Mouse (Mus musculus): ENCODE results near the gene Slc38a1. TPM values are rescaled to one million over a fixed set of nuclear protein-coding genes. Genes with fewer than 3 reads are reported as not detected.

Slc38a1 gene
- polyA plus RNA-seq, 2 experiments, result 50.4 to 57.7 TPM

GRCm38 (mm10) chr15:96684132-96684830 is 41.6 kb upstream of the Slc38a1 start:
- 38% methylated on average over 11 of the region's 11 CpGs for WGBS
- ATAC-seq (ENCODE audit: low FRiP score, low read depth) (peak; percentile 18; the same call in 1 of the 2 replicates), DNase-seq (ENCODE audit: low spot score) (peak; percentile 60)
- no peak for TF ChIP-seq POLR2A (IDR thresholded peaks at IDR 0.05; ENCODE audit: borderline replicate concordance, extremely low read depth, insufficient read depth, insufficient read length)
- H3K27me3 ChIP-seq (ENCODE audit: control insufficient read depth, insufficient read depth, low read length), result no peaks in the 10 kb centered on the region
- peaks cover 6% of the 10 kb centered on the region for H3K4me1 ChIP-seq (ENCODE audit: control insufficient read depth, insufficient read depth, low read length)
- peaks cover 22% of the 10 kb centered on the region for H3K36me3 ChIP-seq (ENCODE audit: control insufficient read depth, insufficient read depth, low read length)
- no peak overlapping the region for H3K9ac ChIP-seq (ENCODE audit: low read depth, low read length, severe bottlenecking)
- no peaks in the 10 kb centered on the region for H3K9me3 ChIP-seq (ENCODE audit: control insufficient read depth, low read length)
- H3K4me3 ChIP-seq (replicated peaks; ENCODE audit: low read length), result no peak overlapping the region
- H3K27ac ChIP-seq (replicated peaks; ENCODE audit: low read depth, low read length), result no peak overlapping the region
- H3K4me2 ChIP-seq (replicated peaks; ENCODE audit: low read depth, low read length, severe bottlenecking), result 0 out of 2 replicates have a peak overlapping the region, but pooled peaks have one; percentile 6

- no peak overlapping the region for H3K9ac ChIP-seq (ENCODE audit: low read depth, low read length, severe bottlenecking)
- H3K9me3 ChIP-seq (ENCODE audit: control insufficient read depth, low read length), result no peaks in the 10 kb centered on the region
- H3K4me3 ChIP-seq (replicated peaks; ENCODE audit: low read length), result no peak overlapping the region
- ATAC-seq (ENCODE audit: low FRiP score, low read depth) (no peak), DNase-seq (ENCODE audit: low spot score) (no peak)
- no peaks in the 10 kb centered on the region for H3K27me3 ChIP-seq (ENCODE audit: control insufficient read depth, insufficient read depth, low read length)
- WGBS, result 68% methylated on average over 19 of the region's 19 CpGs
- H3K27ac ChIP-seq (replicated peaks; ENCODE audit: low read depth, low read length), result no peak overlapping the region
- no peak overlapping the region for H3K4me2 ChIP-seq (replicated peaks; ENCODE audit: low read depth, low read length, severe bottlenecking)
- TF ChIP-seq POLR2A (IDR thresholded peaks at IDR 0.05; ENCODE audit: borderline replicate concordance, extremely low read depth, insufficient read depth, insufficient read length), result no peak
- H3K4me1 ChIP-seq (ENCODE audit: control insufficient read depth, insufficient read depth, low read length), result peaks cover 7% of the 10 kb centered on the region
- H3K36me3 ChIP-seq (ENCODE audit: control insufficient read depth, insufficient read depth, low read length), result no peaks in the 10 kb centered on the region
Observed at GRCm38 (mm10) chr15:96678871-96679773, 36.4 kb upstream of the Slc38a1 start.

- TF ChIP-seq POLR2A (IDR thresholded peaks at IDR 0.05; ENCODE audit: borderline replicate concordance, extremely low read depth, insufficient read depth, insufficient read length), result no peak
- ATAC-seq (ENCODE audit: low FRiP score, low read depth), result no peak
- Histone ChIP-seq H3K4me3 (replicated peaks; ENCODE audit: low read length) (no peak overlapping the region), H3K4me2 (replicated peaks; ENCODE audit: low read depth, low read length, severe bottlenecking) (no peak overlapping the region), H3K9me3 (ENCODE audit: control insufficient read depth, low read length) (no peaks in the 10 kb centered on the region), H3K4me1 (ENCODE audit: control insufficient read depth, insufficient read depth, low read length) (peaks cover 7% of the 10 kb centered on the region), H3K36me3 (ENCODE audit: control insufficient read depth, insufficient read depth, low read length) (no peaks in the 10 kb centered on the region), H3K27ac (replicated peaks; ENCODE audit: low read depth, low read length) (no peak overlapping the region), H3K27me3 (ENCODE audit: control insufficient read depth, insufficient read depth, low read length) (no peaks in the 10 kb centered on the region), H3K9ac (ENCODE audit: low read depth, low read length, severe bottlenecking) (no peak overlapping the region)
- WGBS, result 47% methylated on average over 10 of the region's 10 CpGs
- DNase-seq (ENCODE audit: low spot score), result no peak
Observed at GRCm38 (mm10) chr15:96676518-96676917, 33.8 kb upstream of the Slc38a1 start.

- TF ChIP-seq POLR2A (IDR thresholded peaks at IDR 0.05; ENCODE audit: borderline replicate concordance, extremely low read depth, insufficient read depth, insufficient read length), result no peak
- H3K36me3 ChIP-seq (ENCODE audit: control insufficient read depth, insufficient read depth, low read length), result no peaks in the 10 kb centered on the region
- no peak for DNase-seq (ENCODE audit: low spot score)
- peaks cover 7% of the 10 kb centered on the region for H3K4me1 ChIP-seq (ENCODE audit: control insufficient read depth, insufficient read depth, low read length)
- H3K9ac ChIP-seq (ENCODE audit: low read depth, low read length, severe bottlenecking), result peak overlapping the region; percentile 31; the same call in 1 of the 2 replicates
- H3K4me3 ChIP-seq (replicated peaks; ENCODE audit: low read length), result no peak overlapping the region
- no peak for ATAC-seq (ENCODE audit: low FRiP score, low read depth)
- no peak overlapping the region for H3K27ac ChIP-seq (replicated peaks; ENCODE audit: low read depth, low read length)
- no peaks in the 10 kb centered on the region for H3K27me3 ChIP-seq (ENCODE audit: control insufficient read depth, insufficient read depth, low read length)
- WGBS, result 47% methylated on average over 15 of the region's 15 CpGs
- 0 out of 2 replicates have a peak overlapping the region, but pooled peaks have one; percentile 15 for H3K4me2 ChIP-seq (replicated peaks; ENCODE audit: low read depth, low read length, severe bottlenecking)
- no peaks in the 10 kb centered on the region for H3K9me3 ChIP-seq (ENCODE audit: control insufficient read depth, low read length)
Observed at GRCm38 (mm10) chr15:96675744-96676143, 33.0 kb upstream of the Slc38a1 start.

GRCm38 (mm10) chr15:96675055-96675454 is 32.3 kb upstream of the Slc38a1 start:
- Histone ChIP-seq H3K27ac (replicated peaks; ENCODE audit: low read depth, low read length) (no peak overlapping the region), H3K4me2 (replicated peaks; ENCODE audit: low read depth, low read length, severe bottlenecking) (no peak overlapping the region), H3K36me3 (ENCODE audit: control insufficient read depth, insufficient read depth, low read length) (no peaks in the 10 kb centered on the region), H3K9me3 (ENCODE audit: control insufficient read depth, low read length) (no peaks in the 10 kb centered on the region), H3K4me1 (ENCODE audit: control insufficient read depth, insufficient read depth, low read length) (peaks cover 7% of the 10 kb centered on the region), H3K9ac (ENCODE audit: low read depth, low read length, severe bottlenecking) (no peak overlapping the region), H3K4me3 (replicated peaks; ENCODE audit: low read length) (no peak overlapping the region), H3K27me3 (ENCODE audit: control insufficient read depth, insufficient read depth, low read length) (no peaks in the 10 kb centered on the region)
- no peak for TF ChIP-seq POLR2A (IDR thresholded peaks at IDR 0.05; ENCODE audit: borderline replicate concordance, extremely low read depth, insufficient read depth, insufficient read length)
- 85% methylated on average over 11 of the region's 11 CpGs for WGBS
- ATAC-seq (ENCODE audit: low FRiP score, low read depth) (no peak; the same call in 1 of the 2 replicates), DNase-seq (ENCODE audit: low spot score) (no peak)
